Mouse (Mus musculus) limb, embryonic 15.5 days (tissue): ENCODE data around the gene Cend1. TPM values are rescaled to one million over a fixed set of nuclear protein-coding genes. Genes with fewer than 3 reads are reported as not detected.

Source experiments
- ATAC-seq: fragments of 200-750 bp; cut with Nextera tagmentation; 2 replicates; pipeline ENCODE4 v1.8.0; 2017; ENCODE audit warnings: low read depth, moderate TSS enrichment; ENCODE audit not compliant: insufficient number of reproducible peaks, low FRiP score, low TSS enrichment
- H3K27ac ChIP-seq: fragments of 300-500 bp; sonication (generic); 2 replicates; pipeline ENCODE4 v1.5.1; 2015; ENCODE audit warnings: moderate library complexity, mild to moderate bottlenecking, inconsistent platforms
- H3K27me3 ChIP-seq: fragments of 300-500 bp; sonication (generic); 2 replicates; pipeline ENCODE4 v1.6.1; 2015; ENCODE audit warnings: inconsistent platforms
- H3K36me3 ChIP-seq: fragments of 300-500 bp; sonication (generic); 2 replicates; pipeline ENCODE4 v1.6.1; 2015; ENCODE audit warnings: inconsistent platforms
- H3K4me1 ChIP-seq: fragments of 300-500 bp; sonication (generic); 2 replicates; pipeline ENCODE4 v1.6.1; 2015; ENCODE audit warnings: inconsistent platforms
- H3K4me2 ChIP-seq: fragments of 300-500 bp; sonication (generic); 2 replicates; pipeline ENCODE4 v1.6.1; 2015; ENCODE audit warnings: mild to moderate bottlenecking, inconsistent platforms
- H3K4me3 ChIP-seq: fragments of 300-500 bp; sonication (generic); 2 replicates; pipeline ENCODE4 v1.5.1; 2015; ENCODE audit warnings: mild to moderate bottlenecking, inconsistent platforms
- H3K9ac ChIP-seq: fragments of 300-500 bp; sonication (generic); 2 replicates; pipeline ENCODE4 v1.6.1; 2015; ENCODE audit warnings: inconsistent platforms
- H3K9me3 ChIP-seq: fragments of 300-500 bp; sonication (generic); 2 replicates; pipeline ENCODE4 v1.6.1; 2016; ENCODE audit warnings: inconsistent platforms
- WGBS: fragments of 180-500 bp; shearing (Covaris S2); methylation state at CpG from one replicate; pipeline ENCODE4 v1.1.7; 2015; 5-methylcytosine and 5-hydroxymethylcytosine counted together
- polyA plus RNA-seq: library from polyadenylated mRNA; unstranded; fragments of >200 nt; fragmentation: Nextera tagmentation; extraction: Ambion mirVana; gene quantifications from 2 replicates; pipeline ENCODE4 v1.2.1, GENCODE M21; 2015

Cend1 gene
- polyA plus RNA-seq, 1 experiment from 2014 or later = 1.9 TPM

DNA sequence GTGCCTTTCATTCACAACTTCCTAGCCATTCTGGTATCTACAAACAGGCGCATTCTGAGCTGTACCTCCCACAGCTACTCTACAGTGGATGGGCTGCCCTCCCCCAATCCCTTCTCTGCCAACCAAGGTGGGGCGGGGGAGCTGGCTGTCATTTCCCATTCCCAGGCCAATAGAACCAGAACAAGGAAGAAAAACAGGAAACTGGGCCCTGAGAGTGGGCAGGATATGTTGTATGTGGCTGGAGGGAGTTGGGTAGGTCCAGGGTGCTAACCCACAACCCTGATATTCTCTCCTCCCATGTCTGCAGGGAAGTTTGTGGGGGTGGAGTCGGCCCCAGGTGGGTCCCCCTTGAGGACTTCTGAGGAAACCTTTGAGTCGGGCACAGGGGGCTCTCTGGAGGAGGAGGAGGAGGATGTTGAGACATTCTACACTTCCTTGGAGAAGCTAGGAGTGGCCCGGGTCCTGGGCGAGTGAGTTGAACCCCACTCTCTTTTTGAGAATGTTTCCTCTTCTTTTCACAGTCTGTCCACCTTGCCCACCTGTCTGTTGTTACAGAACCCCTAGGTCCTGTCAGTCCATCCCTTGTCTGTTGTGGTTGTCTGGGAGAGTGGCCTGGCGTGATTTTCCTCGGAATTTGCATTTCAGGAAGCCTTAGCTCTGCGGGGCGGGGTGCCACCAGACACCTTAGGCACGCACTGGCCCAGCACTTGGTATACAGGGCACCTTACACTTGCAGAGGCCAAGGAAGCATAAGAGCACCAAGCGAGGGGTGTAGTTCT lies 34.7 kb upstream of the Cend1 start:
- Histone ChIP-seq H3K36me3 (peaks cover 6% of the 10 kb centered on the region; the same call in 1 of the 2 replicates), H3K27ac (peak overlapping the region; percentile 23; the same call in 1 of the 2 replicates), H3K9me3 (no peaks in the 10 kb centered on the region), H3K4me3 (peak overlapping the region; percentile 26; the same call in 1 of the 2 replicates), H3K4me2 (peak overlapping the region; percentile 44), H3K27me3 (peaks cover 61% of the 10 kb centered on the region), H3K9ac (no peak overlapping the region), H3K4me1 (peaks cover 68% of the 10 kb centered on the region)
- 40% methylated on average over 12 of the region's 12 CpGs for WGBS
- no peak for ATAC-seq

DNA sequence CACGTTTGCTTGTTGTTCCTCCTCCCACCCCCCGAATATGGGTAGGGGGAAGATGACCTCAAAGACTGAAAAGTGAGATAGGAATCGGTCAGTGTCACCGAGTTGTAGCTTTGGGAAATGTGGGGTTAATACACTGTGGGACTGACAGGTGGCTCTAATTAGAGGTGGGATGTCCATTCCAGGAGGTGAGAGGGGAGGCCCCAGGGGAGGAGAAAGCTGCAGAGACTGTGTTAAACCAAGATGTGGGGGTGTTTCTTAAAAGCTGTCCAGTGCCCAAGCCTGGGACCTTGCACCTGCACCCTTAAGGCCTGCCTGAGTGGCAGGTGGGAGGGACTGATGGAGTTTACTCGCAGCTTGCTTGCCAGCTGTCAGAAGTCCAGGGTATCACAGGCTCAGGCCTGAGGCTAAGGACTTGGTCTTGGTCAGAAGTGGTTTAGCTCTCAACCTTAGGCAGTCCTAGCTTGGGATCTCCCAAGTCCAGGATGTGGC lies 33.1 kb upstream of the Cend1 start:
- no peak for ATAC-seq
- Histone ChIP-seq H3K4me1 (peaks cover 52% of the 10 kb centered on the region), H3K9ac (0 out of 2 replicates have a peak overlapping the region, but pooled peaks have one; percentile 28), H3K4me2 (peak overlapping the region; percentile 76; the same call in 1 of the 2 replicates), H3K27me3 (peaks cover 61% of the 10 kb centered on the region), H3K4me3 (peak overlapping the region; percentile 41; the same call in 1 of the 2 replicates), H3K36me3 (peaks cover 7% of the 10 kb centered on the region; the same call in 1 of the 2 replicates), H3K9me3 (no peaks in the 10 kb centered on the region), H3K27ac (no peak overlapping the region)
- WGBS = 7% methylated on average over 5 of the region's 5 CpGs

DNA sequence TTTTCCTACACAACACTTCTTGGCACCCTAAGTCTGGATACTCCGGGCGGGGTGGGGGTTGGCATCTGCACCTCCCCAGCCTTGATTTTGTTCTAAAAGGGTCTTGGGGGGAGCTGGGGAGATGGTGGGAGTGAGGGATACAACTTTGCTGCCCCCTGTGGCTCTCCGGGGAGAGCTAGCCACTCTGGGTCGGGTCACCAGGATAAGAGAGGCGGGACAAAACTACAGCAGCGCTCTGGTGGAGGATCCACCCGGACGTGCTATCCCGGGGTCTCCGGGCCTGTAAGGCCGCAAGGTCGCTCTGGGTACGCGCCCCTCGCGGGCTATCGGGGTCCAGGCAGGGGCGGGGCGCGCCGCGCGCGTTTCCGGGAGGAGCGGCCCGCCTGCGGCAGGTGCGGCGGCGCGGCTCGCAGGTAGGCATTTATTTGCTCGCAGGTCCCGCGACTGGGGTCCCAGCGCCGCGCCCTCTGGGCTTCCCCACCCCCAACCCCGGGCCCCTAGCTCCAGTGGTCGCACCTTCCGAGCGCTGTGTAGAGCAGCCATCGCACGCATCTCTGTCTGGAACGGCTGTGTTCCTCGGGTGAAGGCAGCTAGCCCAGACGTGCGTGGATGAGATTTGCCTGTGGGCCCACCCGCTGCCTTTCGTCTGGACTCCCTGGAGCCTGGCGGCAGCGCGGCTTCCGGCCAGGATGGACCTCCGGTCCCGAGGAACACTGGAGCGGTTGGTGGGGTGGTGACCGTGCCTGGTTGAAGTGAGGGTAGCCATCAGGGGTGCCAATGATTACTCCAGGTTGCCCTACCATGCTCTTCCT lies 32.4 kb upstream of the Cend1 start:
- Histone ChIP-seq H3K27ac (no peak overlapping the region; the same call in 1 of the 2 replicates), H3K27me3 (peaks cover 61% of the 10 kb centered on the region), H3K4me2 (peak overlapping the region; percentile 76), H3K4me3 (peak overlapping the region; percentile 41), H3K36me3 (peaks cover 7% of the 10 kb centered on the region; the same call in 1 of the 2 replicates), H3K4me1 (peaks cover 47% of the 10 kb centered on the region), H3K9me3 (no peaks in the 10 kb centered on the region), H3K9ac (peak overlapping the region; percentile 28; the same call in 1 of the 2 replicates)
- WGBS = 3% methylated on average over 59 of the region's 59 CpGs
- ATAC-seq = no peak

DNA sequence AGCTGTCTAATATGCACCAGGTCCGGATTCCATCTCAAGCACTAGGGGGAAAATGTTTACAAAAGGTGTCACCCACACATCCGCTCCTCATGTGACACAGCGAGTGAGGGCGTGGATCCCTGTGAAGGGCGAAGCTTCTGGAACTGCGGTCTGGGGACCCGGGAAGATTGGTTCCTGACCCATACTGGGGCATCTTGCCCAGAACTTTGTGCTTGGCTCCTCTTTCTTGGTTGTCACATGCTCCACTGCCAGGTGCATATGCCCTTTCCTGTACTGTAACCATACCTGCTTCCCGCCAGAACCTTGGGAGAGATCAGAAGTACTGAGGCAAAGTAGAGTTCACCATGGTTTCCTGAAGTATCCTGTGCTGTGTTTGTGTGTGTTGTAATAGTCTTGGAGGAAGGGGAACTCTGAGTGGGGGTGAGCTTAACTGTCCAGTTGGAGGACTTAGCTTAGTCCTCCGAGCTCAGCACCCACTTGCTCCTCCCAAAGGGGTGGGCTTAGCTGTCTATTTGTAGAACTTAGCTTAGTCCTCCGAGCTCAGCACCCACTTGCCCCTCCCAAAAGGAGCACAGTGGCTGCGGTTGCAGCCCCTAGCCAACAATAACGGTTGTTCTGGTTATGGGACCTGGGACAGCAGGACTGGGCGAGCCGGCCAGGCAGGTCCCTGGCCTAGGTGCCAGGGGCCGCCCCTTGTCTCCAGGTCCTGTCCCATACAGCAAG lies 31.3 kb upstream of the Cend1 start, which contains the start of gene Cracr2b:
Gene Cracr2b, plus strand, starts transcription at position 704 of the 723 bp plus-strand sequence.
- peak within 1 kb of the TSS; percentile 76 for H3K4me2 ChIP-seq
- no peak within 1 kb of the TSS; the same call in 1 of the 2 replicates for H3K27ac ChIP-seq
- ATAC-seq = no peak
- no peaks in the 10 kb centered on the region for H3K9me3 ChIP-seq
- peaks cover 46% of the 10 kb centered on the region for H3K4me1 ChIP-seq
- H3K9ac ChIP-seq = peak within 1 kb of the TSS; percentile 28; the same call in 1 of the 2 replicates
- peak within 1 kb of the TSS; percentile 41 for H3K4me3 ChIP-seq
- WGBS = 71% methylated on average over 15 of the region's 15 CpGs
- H3K27me3 ChIP-seq = peaks cover 60% of the 10 kb centered on the region
- H3K36me3 ChIP-seq = peaks cover 7% of the 10 kb centered on the region; the same call in 1 of the 2 replicates

DNA sequence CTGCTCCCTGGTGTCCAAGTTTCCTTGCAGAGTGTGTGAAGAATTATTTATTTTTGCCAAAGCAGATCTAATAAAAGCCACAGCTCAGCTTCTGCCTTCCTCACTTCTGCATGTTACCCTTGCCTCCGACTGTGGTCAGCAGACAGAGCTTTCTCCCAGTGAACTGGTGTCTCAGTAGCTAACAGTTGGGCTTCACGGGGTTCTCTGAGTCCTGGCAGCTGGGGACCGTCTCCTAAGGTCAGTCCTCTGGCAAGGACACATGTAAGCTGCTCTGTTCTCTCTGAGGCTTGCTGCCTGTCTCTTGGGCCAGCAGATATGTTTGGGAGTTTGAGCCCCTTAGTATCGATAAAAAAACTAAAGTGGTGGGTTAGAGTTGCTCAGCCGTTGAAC lies 30.7 kb upstream of the Cend1 start:
- no peak overlapping the region for H3K9ac ChIP-seq
- 65% methylated on average over 5 of the region's 5 CpGs for WGBS
- no peak overlapping the region for H3K4me2 ChIP-seq
- ATAC-seq = no peak
- peaks cover 57% of the 10 kb centered on the region for H3K27me3 ChIP-seq
- H3K9me3 ChIP-seq = no peaks in the 10 kb centered on the region
- no peak overlapping the region for H3K4me3 ChIP-seq
- peaks cover 45% of the 10 kb centered on the region for H3K4me1 ChIP-seq
- peaks cover 7% of the 10 kb centered on the region; the same call in 1 of the 2 replicates for H3K36me3 ChIP-seq
- H3K27ac ChIP-seq = no peak overlapping the region

DNA sequence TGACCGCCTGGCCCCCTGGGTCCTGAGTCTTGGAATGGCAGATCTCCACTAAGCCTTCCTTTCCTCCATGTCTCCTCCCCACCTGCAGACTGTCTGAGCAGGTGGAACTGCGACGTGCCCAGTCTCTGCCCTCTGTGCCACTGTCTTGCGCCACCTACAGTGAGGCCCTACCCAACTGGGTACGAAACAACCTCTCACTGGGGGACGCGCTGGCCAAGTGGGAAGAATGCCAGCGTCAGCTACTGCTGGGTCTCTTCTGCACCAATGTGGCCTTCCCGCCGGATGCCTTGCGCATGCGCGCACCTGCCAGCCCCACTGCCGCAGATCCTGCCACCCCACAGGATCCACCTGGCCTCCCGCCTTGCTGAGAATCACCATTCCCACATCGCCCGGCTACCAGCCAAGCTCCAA lies 30.0 kb upstream of the Cend1 start:
- ATAC-seq = no peak
- 87% methylated on average over 17 of the region's 17 CpGs for WGBS
- Histone ChIP-seq H3K4me1 (peaks cover 43% of the 10 kb centered on the region), H3K4me3 (no peak overlapping the region), H3K27me3 (peaks cover 50% of the 10 kb centered on the region), H3K4me2 (no peak overlapping the region), H3K9me3 (no peaks in the 10 kb centered on the region), H3K27ac (no peak overlapping the region), H3K36me3 (peaks cover 7% of the 10 kb centered on the region; the same call in 1 of the 2 replicates), H3K9ac (no peak overlapping the region)

DNA sequence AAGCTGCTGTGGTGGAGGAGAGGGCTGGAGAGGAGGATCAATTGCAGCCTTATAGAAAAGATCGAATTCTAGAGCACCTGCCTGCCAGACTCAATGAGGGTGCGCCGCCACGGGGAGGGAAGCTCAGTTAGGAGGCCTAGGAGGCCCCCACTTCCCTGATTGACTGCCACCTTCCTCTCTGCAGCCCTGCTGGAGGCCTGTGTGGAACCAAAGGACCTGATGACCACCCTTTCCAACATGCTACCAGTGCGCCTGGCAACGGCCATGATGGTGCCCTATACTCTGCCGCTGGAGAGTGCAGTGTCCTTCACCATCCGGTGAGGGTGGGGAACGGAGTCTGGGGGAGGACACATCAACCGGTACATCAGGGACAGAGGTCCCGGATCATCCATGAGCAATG lies 29.4 kb upstream of the Cend1 start:
- Histone ChIP-seq H3K27me3 (peaks cover 44% of the 10 kb centered on the region), H3K36me3 (peaks cover 7% of the 10 kb centered on the region; the same call in 1 of the 2 replicates), H3K4me2 (no peak overlapping the region), H3K4me1 (peaks cover 37% of the 10 kb centered on the region), H3K9ac (no peak overlapping the region), H3K9me3 (no peaks in the 10 kb centered on the region), H3K4me3 (no peak overlapping the region), H3K27ac (no peak overlapping the region)
- 90% methylated on average over 11 of the region's 11 CpGs for WGBS
- ATAC-seq = no peak

DNA sequence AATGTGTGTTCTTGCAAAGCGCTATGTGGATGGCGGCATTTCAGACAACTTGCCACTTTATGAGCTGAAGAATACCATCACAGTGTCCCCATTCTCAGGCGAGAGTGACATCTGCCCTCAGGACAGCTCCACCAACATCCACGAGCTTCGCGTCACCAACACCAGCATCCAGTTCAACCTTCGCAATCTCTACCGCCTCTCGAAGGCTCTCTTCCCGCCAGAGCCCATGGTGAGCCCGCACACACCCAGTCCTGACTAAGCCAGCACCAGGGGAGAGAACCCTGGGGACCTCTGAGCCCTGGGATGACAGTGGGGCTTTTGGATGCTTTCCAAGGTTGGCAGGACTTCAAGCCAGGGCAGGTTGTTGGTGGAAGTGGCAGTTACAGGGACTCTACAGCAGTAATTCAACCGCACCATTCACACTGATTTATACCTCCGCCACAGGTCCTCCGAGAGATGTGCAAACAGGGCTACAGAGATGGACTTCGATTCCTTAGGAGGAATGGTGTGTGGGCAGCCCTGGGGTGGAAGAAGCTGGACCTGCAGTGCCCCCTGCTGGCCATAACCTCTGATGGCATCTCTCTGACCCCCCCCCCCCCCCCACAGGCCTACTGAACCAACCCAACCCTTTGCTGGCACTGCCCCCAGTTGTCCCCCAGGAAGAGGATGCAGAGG lies 28.8 kb upstream of the Cend1 start:
- WGBS = 74% methylated on average over 15 of the region's 15 CpGs
- Histone ChIP-seq H3K9me3 (no peaks in the 10 kb centered on the region), H3K36me3 (peaks cover 7% of the 10 kb centered on the region; the same call in 1 of the 2 replicates), H3K4me2 (no peak overlapping the region), H3K4me1 (peaks cover 34% of the 10 kb centered on the region), H3K4me3 (no peak overlapping the region), H3K27ac (no peak overlapping the region), H3K9ac (no peak overlapping the region), H3K27me3 (peaks cover 38% of the 10 kb centered on the region)
- ATAC-seq = no peak

DNA sequence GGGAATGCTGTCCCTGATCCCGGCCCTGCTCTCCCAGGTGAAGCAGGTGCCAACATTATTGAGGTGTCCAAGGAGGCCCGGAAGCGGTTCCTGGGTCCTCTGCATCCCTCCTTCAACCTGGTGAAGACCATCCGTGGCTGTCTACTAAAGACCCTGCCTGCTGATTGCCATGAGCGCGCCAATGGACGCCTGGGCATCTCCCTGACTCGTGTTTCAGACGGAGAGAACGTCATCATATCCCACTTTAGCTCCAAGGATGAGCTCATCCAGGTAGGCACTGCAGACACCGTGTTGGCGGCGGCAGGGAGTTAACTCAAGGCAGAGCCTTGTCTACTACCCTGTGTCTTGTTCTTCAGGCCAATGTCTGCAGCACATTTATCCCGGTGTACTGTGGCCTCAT lies 27.9 kb upstream of the Cend1 start:
- no peak overlapping the region for H3K27ac ChIP-seq
- peaks cover 30% of the 10 kb centered on the region for H3K27me3 ChIP-seq
- H3K4me3 ChIP-seq = no peak overlapping the region
- ATAC-seq = no peak
- H3K4me2 ChIP-seq = no peak overlapping the region
- no peaks in the 10 kb centered on the region for H3K9me3 ChIP-seq
- peaks cover 30% of the 10 kb centered on the region for H3K4me1 ChIP-seq
- H3K9ac ChIP-seq = no peak overlapping the region
- WGBS = 91% methylated on average over 14 of the region's 14 CpGs
- H3K36me3 ChIP-seq = peaks cover 9% of the 10 kb centered on the region

DNA sequence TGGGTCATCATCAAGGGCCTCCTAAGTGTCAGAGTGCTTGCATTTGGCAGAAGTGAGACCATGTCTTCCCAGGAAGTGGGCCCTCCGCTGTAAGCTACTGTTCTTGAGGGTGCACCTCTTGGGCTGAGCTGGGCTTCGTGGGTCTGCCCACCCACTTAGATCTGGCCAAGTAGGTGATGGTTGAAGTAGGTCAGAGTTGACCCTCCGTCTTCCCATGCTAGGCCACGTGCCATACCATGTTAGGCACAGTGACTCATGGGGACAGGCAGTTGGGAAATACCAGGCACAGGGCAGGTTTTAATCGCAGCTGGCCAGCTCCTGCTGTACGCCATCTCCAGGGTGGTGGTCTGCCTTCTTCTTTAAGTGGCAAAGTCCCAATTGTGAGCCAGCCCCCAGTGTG lies 27.4 kb upstream of the Cend1 start:
- peaks cover 14% of the 10 kb centered on the region for H3K36me3 ChIP-seq
- no peak overlapping the region for H3K27ac ChIP-seq
- 87% methylated on average over 6 of the region's 6 CpGs for WGBS
- ATAC-seq = no peak
- H3K9ac ChIP-seq = no peak overlapping the region
- peaks cover 25% of the 10 kb centered on the region for H3K27me3 ChIP-seq
- no peak overlapping the region for H3K4me2 ChIP-seq
- no peak overlapping the region for H3K4me3 ChIP-seq
- H3K9me3 ChIP-seq = no peaks in the 10 kb centered on the region
- peaks cover 26% of the 10 kb centered on the region for H3K4me1 ChIP-seq
